Mouse (Mus musculus) ES-E14 (cell line): ENCODE results near the gene Epha1. TPM values are rescaled to one million over a fixed set of nuclear protein-coding genes. Genes with fewer than 3 reads are reported as not detected.

Source experiments
- DNase-seq: peaks from one replicate; pipeline ENCODE4 v3.0.0-alpha.2; 2013; ENCODE audit warnings: low read depth, low spot score
- H3K27ac ChIP-seq: 2 replicates; pipeline ENCODE4 v1.5.1; 2012; ENCODE audit warnings: low read depth, mild to moderate bottlenecking, low read length, moderate library complexity, mixed read lengths; ENCODE audit not compliant: poor library complexity, insufficient read depth, severe bottlenecking
- H3K36me3 ChIP-seq: 2 replicates; pipeline ENCODE4 v1.6.1; 2012; ENCODE audit warnings: mild to moderate bottlenecking, low read length, moderate library complexity, mixed read lengths; ENCODE audit not compliant: control insufficient read depth, poor library complexity, insufficient read depth, severe bottlenecking
- H3K4me1 ChIP-seq, 2 experiments: fragments of 150-350 bp in 1 of 2; sonication (generic) in 1 of 2; 2 replicates each; pipeline ENCODE4 v1.6.1; 2012; ENCODE audit warnings: low read length in 2 of 2, mild to moderate bottlenecking in 1 of 2, mixed read lengths in 1 of 2; ENCODE audit not compliant: control insufficient read depth in 2 of 2, insufficient read depth in 2 of 2, poor library complexity in 1 of 2
- H3K4me3 ChIP-seq, 2 experiments: fragments of 150-350 bp in 1 of 2; sonication (generic) in 1 of 2; 2 replicates each; pipeline ENCODE4 v1.5.1; 2012; ENCODE audit warnings: low read length in 2 of 2, low read depth in 1 of 2, mild to moderate bottlenecking in 1 of 2, mixed read lengths in 1 of 2; ENCODE audit not compliant: insufficient read depth in 1 of 2, poor library complexity in 1 of 2, severe bottlenecking in 1 of 2
- H3K9ac ChIP-seq: 2 replicates; pipeline ENCODE4 v1.6.1; 2012; ENCODE audit warnings: low read depth, mild to moderate bottlenecking, low read length, mixed read lengths; ENCODE audit not compliant: poor library complexity, insufficient read depth, severe bottlenecking
- H3K9me3 ChIP-seq: fragments of 150-350 bp; sonication (generic); 2 replicates; pipeline ENCODE4 v1.6.1; 2012; ENCODE audit warnings: low read depth, mild to moderate bottlenecking, low read length; ENCODE audit not compliant: control insufficient read depth, insufficient read depth
- CHD2 ChIP-seq: IDR thresholded peaks from 2 replicates; pipeline ENCODE4 v1.6.1; 2014; ENCODE audit warnings: mild to moderate bottlenecking, low read depth, low read length, inconsistent platforms
- HCFC1 ChIP-seq: IDR thresholded peaks from 2 replicates; pipeline ENCODE4 v1.6.1; 2012; ENCODE audit warnings: low read length, inconsistent platforms, borderline replicate concordance; ENCODE audit not compliant: insufficient read depth
- MAFK ChIP-seq: IDR thresholded peaks from 2 replicates; pipeline ENCODE4 v1.6.1; 2014; ENCODE audit warnings: mild to moderate bottlenecking, low read depth, low read length, inconsistent platforms; ENCODE audit not compliant: insufficient read depth
- ZC3H11A ChIP-seq: IDR thresholded peaks from 2 replicates; pipeline ENCODE4 v1.6.1; 2012; ENCODE audit warnings: low read depth, mild to moderate bottlenecking, inconsistent platforms, low read length, borderline replicate concordance
- ZNF384 ChIP-seq: IDR thresholded peaks from 2 replicates; pipeline ENCODE4 v1.6.1; 2012; ENCODE audit warnings: low read depth, low read length, inconsistent platforms
- in situ Hi-C, 2 experiments: fragments of 600-800 bp; cut with MboI; formaldehyde crosslinking; loops; one replicate each; pipeline ENCODE4 v1.15.1; 2025; ENCODE audit warnings: low sequenced_read_pairs in 2 of 2, inconsistent platforms in 1 of 2; ENCODE audit not compliant: unreplicated experiment in 2 of 2
- total RNA-seq: library from RNA; depleted of rRNA; stranded (reverse); fragments of 300-350 nt; gene quantifications from 2 replicates; pipeline ENCODE4 v1.2.3, GENCODE M21; 2012

Gene Epha1
- total RNA-seq, 1 experiment = 24.1 TPM

GRCm38 (mm10) chr6:42364607-42365006 is 8.5 kb downstream of the Epha1 start:
- Histone ChIP-seq H3K36me3 (peaks cover 7% of the 10 kb centered on the region; the same call in 1 of the 2 replicates), H3K9ac (no peak overlapping the region), H3K4me1 (no peaks in the 10 kb centered on the region), H3K27ac (no peak overlapping the region), H3K4me3 (no peak overlapping the region), H3K9me3 (no peaks in the 10 kb centered on the region)
- in situ Hi-C loops = no loop called here
- TF ChIP-seq ZC3H11A = no peak
- TF ChIP-seq MAFK = no peak
- TF ChIP-seq CHD2 = no peak
- no peak for TF ChIP-seq HCFC1
- no peak for TF ChIP-seq ZNF384
- no peak for DNase-seq

- TF ChIP-seq CHD2 (no peak), ZNF384 (no peak), ZC3H11A (no peak), HCFC1 (no peak), MAFK (no peak)
- in situ Hi-C loops = no loop called here
Measured at GRCm38 (mm10) chr6:42364066-42364465, 9.0 kb downstream of the Epha1 start.

GRCm38 (mm10) chr6:42362974-42363373 is 10.1 kb downstream of the Epha1 start:
- H3K27ac ChIP-seq = no peak overlapping the region
- TF ChIP-seq HCFC1 (no peak), ZNF384 (no peak), CHD2 (no peak), MAFK (no peak), ZC3H11A (no peak)
- no peak overlapping the region for H3K4me3 ChIP-seq
- no peaks in the 10 kb centered on the region for H3K4me1 ChIP-seq
- H3K9me3 ChIP-seq = no peaks in the 10 kb centered on the region
- H3K36me3 ChIP-seq = peaks cover 14% of the 10 kb centered on the region; the same call in 1 of the 2 replicates
- H3K9ac ChIP-seq = no peak overlapping the region
- in situ Hi-C loops = no loop called here
- no peak for DNase-seq

More at GRCm38 (mm10) chr6:42364066-42364465, 9.0 kb downstream of the Epha1 start:
- H3K4me1 ChIP-seq = no peaks in the 10 kb centered on the region
- H3K9ac ChIP-seq = no peak overlapping the region
- H3K4me3 ChIP-seq = no peak overlapping the region
- no peak for DNase-seq
- H3K36me3 ChIP-seq = peaks cover 8% of the 10 kb centered on the region; the same call in 1 of the 2 replicates
- H3K9me3 ChIP-seq = no peaks in the 10 kb centered on the region
- no peak overlapping the region for H3K27ac ChIP-seq

GRCm38 (mm10) chr6:42362497-42362896 is 10.6 kb downstream of the Epha1 start:
- Histone ChIP-seq H3K4me3 (no peak overlapping the region), H3K9me3 (no peaks in the 10 kb centered on the region), H3K27ac (no peak overlapping the region), H3K36me3 (peaks cover 18% of the 10 kb centered on the region; the same call in 1 of the 2 replicates), H3K4me1 (peaks cover 0 to 2% of the 10 kb centered on the region in 2 experiments; a peak in 1 of 4 replicates), H3K9ac (no peak overlapping the region)
- in situ Hi-C loops = no loop called here
- no peak for TF ChIP-seq ZC3H11A
- TF ChIP-seq HCFC1 = no peak
- TF ChIP-seq ZNF384 = no peak
- no peak for TF ChIP-seq CHD2
- no peak for TF ChIP-seq MAFK
- no peak for DNase-seq

GRCm38 (mm10) chr6:42362074-42362473 is 11.0 kb downstream of the Epha1 start:
- H3K9ac ChIP-seq = no peak overlapping the region
- no peak for DNase-seq
- no peak overlapping the region for H3K27ac ChIP-seq
- no peaks in the 10 kb centered on the region for H3K9me3 ChIP-seq
- in situ Hi-C loops = no loop called here
- peaks cover 0 to 2% of the 10 kb centered on the region in 2 experiments; a peak in 1 of 4 replicates for H3K4me1 ChIP-seq
- H3K4me3 ChIP-seq = no peak overlapping the region
- no peak for TF ChIP-seq HCFC1
- TF ChIP-seq ZC3H11A = no peak
- TF ChIP-seq CHD2 = no peak
- no peak for TF ChIP-seq MAFK
- no peak for TF ChIP-seq ZNF384
- H3K36me3 ChIP-seq = peaks cover 19% of the 10 kb centered on the region; the same call in 1 of the 2 replicates
